Mouse (Mus musculus): Measurements from ENCODE around the gene Fgf10.

DNA sequence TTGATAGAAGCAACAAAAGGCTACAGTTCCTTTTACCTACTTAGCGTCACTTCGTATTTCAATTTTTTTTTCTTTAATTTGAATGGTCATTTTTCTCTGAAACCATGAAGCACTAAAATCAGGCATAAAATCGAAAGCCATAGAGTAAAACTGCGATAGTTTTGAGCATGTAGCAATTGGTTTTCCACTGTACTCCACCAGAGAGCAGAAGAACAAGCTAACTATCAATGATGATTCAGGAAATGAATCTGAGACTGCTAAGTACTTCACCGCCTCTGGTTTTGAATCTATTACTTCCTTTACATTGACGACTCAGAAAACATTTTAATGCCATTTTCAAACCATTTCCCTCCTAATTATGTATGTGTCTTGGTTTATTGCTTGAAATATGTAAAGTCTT, 150.2 kb downstream of the Fgf10 start:
- TF ChIP-seq POLR2A (IDR thresholded peaks at IDR 0.05; ENCODE audit: insufficient read length, low read depth) (no peak), USF1 (IDR thresholded peaks at IDR 0.05; ENCODE audit: low read depth) (no peak), MYOG (IDR thresholded peaks at IDR 0.05; ENCODE audit: control insufficient read depth in 1 of 3, insufficient read depth in 1 of 3, insufficient read length in 2 of 3, low read depth in 2 of 3) (no peak), E2F4 (IDR thresholded peaks at IDR 0.05; ENCODE audit: insufficient read depth) (no peak), MAX (IDR thresholded peaks at IDR 0.05; ENCODE audit: low read depth) (no peak), MYOD1 (IDR thresholded peaks at IDR 0.05; ENCODE audit: control insufficient read depth in 1 of 3, insufficient read length in 2 of 3, low read depth in 2 of 3) (no peak), CEBPB (IDR thresholded peaks at IDR 0.05; ENCODE audit: insufficient read depth, poor library complexity, severe bottlenecking) (no peak)
